Mouse (Mus musculus) heart, adult 2 months (tissue): ENCODE results near the gene Jakmip3.

Source experiments
- CTCF ChIP-seq: fragments of 200-600 bp; IDR thresholded peaks from 2 replicates; pipeline ENCODE4 v1.8.1; 2022; ENCODE audit warnings: antibody characterized with exemption, mild to moderate bottlenecking, moderate library complexity
- EP300 ChIP-seq: fragments of 200-500 bp; IDR thresholded peaks from 2 replicates; pipeline ENCODE4 v1.6.1; 2011; ENCODE audit warnings: low read depth, low read length, control low read depth; ENCODE audit not compliant: insufficient read depth
- POLR2A ChIP-seq: fragments of 200-500 bp; IDR thresholded peaks from 2 replicates; pipeline ENCODE4 v1.6.1; 2011; ENCODE audit warnings: mild to moderate bottlenecking, low read depth, low read length, control low read depth; ENCODE audit not compliant: insufficient read depth

DNA sequence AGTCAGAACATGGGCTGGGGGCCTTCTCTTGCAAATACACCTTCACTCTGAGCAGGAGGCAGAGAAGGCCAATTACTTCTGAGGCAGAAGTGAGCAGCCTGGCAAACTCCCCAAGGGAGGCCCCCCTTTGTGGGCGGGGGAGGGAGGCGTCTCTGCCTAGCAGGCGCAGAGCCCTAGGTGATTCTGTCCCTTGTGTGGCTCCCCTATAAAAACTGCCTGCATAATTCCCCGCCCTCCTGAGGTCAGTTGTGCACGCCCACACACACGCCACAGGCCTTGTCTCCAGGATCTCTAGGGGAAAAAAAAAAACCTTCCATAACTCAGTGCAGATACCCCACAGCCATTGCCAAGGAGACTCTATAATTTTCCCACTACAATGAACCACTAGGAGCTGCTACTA, 189.8 kb downstream of the Jakmip3 start:
- TF ChIP-seq CTCF: no peak
- no peak for TF ChIP-seq EP300
- TF ChIP-seq POLR2A: no peak
